Mouse (Mus musculus): Measurements from ENCODE around the gene Ccdc24. TPM values are rescaled to one million over a fixed set of nuclear protein-coding genes. Genes with fewer than 3 reads are reported as not detected.

Gene Ccdc24
- polyA plus RNA-seq, 1 experiment = 1.4 TPM

DNA sequence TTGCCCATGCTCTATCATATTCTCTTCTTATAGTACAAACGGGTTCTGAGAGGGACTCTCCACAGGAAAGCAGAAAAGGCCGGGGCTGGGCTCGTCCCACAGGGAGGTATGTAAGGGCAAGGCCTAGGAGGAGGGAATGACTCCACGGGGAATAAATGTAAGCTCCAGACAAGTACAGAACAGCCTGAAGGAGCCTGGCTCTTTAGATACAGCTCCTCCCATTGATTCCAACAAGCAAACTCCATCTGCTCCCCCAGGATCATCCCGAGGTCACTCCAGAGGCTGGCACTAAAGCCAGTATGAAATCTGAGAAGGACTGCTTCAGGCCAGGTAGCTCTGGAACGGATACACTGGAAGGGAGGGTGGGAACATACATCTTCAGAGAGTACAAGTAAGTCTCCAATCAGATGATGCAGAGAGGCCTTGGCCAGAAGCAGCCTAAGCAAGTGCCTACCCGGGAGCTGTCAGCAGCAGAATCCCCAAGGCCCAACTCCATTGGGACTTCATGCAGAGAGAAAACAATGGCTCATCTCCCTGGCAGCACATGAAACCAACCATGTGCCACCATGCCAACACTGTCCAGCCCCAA, 40.4 kb upstream of the Ccdc24 start:
- TF ChIP-seq CEBPB (IDR thresholded peaks at IDR 0.05; ENCODE audit: low read depth) = no peak
- TF ChIP-seq MYOG (IDR thresholded peaks at IDR 0.05; ENCODE audit: control insufficient read depth, extremely low read depth, insufficient read length) = no peak
- H3ac ChIP-seq (ENCODE audit: control insufficient read depth, insufficient read length, low read depth) = no peak overlapping the region
- no peak overlapping the region for H3K4me3 ChIP-seq (ENCODE audit: insufficient read depth, poor library complexity, severe bottlenecking)
- H3K79me2 ChIP-seq (ENCODE audit: control insufficient read depth, insufficient read depth) = peaks cover 70% of the 10 kb centered on the region
- no peaks in the 10 kb centered on the region for H3K27me3 ChIP-seq (ENCODE audit: control insufficient read depth, insufficient read depth, insufficient read length)
- peaks cover 33% of the 10 kb centered on the region for H3K36me3 ChIP-seq (ENCODE audit: control insufficient read depth, insufficient read depth)
- peaks cover 55% of the 10 kb centered on the region for H3K79me3 ChIP-seq (ENCODE audit: low read depth)

DNA sequence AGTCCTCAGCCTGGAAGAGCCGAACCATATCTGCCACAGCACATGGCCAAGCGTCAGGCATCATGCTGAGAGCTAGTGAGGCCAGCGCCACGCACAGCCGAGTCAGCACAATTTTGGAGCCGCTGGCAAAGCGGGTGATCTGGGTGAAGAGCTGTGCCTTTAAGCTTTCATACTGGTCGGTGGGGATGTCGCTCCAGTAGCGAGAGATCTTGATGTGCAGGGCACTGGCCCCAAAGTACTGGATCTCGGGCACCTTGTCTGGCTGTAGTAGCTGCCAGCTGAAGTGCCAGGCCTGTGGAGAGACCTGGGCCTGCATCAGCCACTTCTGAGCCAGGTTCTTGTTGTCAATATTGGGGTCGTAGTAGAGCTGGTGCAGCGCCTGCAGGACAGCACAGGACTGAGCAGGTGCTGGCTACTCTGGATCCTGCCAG, 39.8 kb upstream of the Ccdc24 start:
- TF ChIP-seq FOSL1 (IDR thresholded peaks at IDR 0.05; ENCODE audit: insufficient read depth, low read length, poor library complexity, severe bottlenecking) (no peak), USF1 (IDR thresholded peaks at IDR 0.05; ENCODE audit: low read depth) (no peak), MYOG (IDR thresholded peaks at IDR 0.05; ENCODE audit: control insufficient read depth, extremely low read depth, insufficient read length) (no peak), MYOD1 (IDR thresholded peaks at IDR 0.05; ENCODE audit: control insufficient read depth, insufficient read length, low read depth) (no peak), CEBPB (IDR thresholded peaks at IDR 0.05; ENCODE audit: low read depth) (no peak), CTCF (IDR thresholded peaks at IDR 0.05; ENCODE audit: control insufficient read depth, insufficient read depth, insufficient read length) (no peak), MAX (IDR thresholded peaks at IDR 0.05) (no peak)
- H3K79me3 ChIP-seq (ENCODE audit: low read depth) = peaks cover 58% of the 10 kb centered on the region
- H3ac ChIP-seq (ENCODE audit: control insufficient read depth, insufficient read length, low read depth) = no peak overlapping the region
- peaks cover 75% of the 10 kb centered on the region for H3K79me2 ChIP-seq (ENCODE audit: control insufficient read depth, insufficient read depth)
- no peak overlapping the region for H3K4me3 ChIP-seq (ENCODE audit: insufficient read depth, poor library complexity, severe bottlenecking)
- no peaks in the 10 kb centered on the region for H3K27me3 ChIP-seq (ENCODE audit: control insufficient read depth, insufficient read depth, insufficient read length)
- peaks cover 33% of the 10 kb centered on the region for H3K36me3 ChIP-seq (ENCODE audit: control insufficient read depth, insufficient read depth)

DNA sequence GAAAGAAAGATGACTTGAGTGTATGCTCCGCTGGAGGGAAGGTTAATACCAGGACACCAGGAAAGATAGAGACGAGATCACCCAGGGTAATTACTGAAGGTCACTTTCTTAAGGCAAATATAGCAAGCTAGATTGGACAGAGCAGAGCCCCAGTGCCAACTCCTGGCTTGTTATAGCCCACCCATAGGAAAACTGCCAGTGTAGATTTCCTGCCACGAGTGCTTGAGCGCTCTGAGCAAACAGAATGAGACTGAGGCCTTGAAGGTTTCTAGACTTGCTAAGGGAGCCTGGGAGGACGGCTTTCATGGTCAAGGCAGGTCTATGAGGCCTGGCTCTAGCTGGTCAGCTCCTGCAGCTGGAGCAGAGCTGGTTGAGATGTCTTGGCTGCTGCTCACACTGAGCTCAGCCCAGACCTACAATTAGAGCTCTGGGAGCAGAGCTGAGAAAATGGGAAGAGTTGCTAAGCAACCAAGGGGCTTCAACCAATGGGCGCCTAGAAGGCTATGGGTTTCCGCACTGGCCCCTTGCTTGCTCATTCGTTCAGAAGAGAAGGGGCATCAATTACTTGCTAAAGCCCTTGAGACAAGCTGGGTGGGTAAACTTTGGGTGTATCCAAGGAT, 36.6 kb upstream of the Ccdc24 start:
- peaks cover 50% of the 10 kb centered on the region for H3K36me3 ChIP-seq (ENCODE audit: control insufficient read depth, insufficient read depth)
- no peaks in the 10 kb centered on the region for H3K27me3 ChIP-seq (ENCODE audit: control insufficient read depth, insufficient read depth, insufficient read length)

DNA sequence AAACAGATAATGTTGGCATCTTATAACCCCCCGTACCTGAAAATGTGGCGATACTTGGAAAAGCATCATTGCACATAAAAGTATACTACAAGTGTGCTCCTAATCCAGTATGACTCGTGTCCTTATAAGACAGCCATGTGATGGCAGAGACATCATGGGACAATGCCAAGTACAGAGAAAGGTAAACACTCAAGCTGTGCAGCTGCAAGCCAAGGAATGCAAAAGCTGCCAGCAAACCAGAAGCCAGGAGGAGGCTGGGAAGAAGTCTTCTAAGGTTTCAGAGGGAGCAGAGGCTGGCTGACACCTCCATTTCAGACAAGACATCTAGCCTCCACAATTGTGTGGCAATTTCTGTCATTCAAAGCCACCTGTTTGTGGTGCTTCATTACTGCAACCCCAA, 33.8 kb upstream of the Ccdc24 start:
- TF ChIP-seq FOSL1 (IDR thresholded peaks at IDR 0.05; ENCODE audit: insufficient read depth, low read length, poor library complexity, severe bottlenecking) (no peak), MAX (IDR thresholded peaks at IDR 0.05) (no peak), MYOG (IDR thresholded peaks at IDR 0.05; ENCODE audit: control insufficient read depth, extremely low read depth, insufficient read length) (no peak), CEBPB (IDR thresholded peaks at IDR 0.05; ENCODE audit: low read depth) (no peak), MYOD1 (IDR thresholded peaks at IDR 0.05; ENCODE audit: control insufficient read depth, insufficient read length, low read depth) (no peak), CTCF (IDR thresholded peaks at IDR 0.05; ENCODE audit: control insufficient read depth, insufficient read depth, insufficient read length) (no peak), USF1 (IDR thresholded peaks at IDR 0.05; ENCODE audit: low read depth) (no peak)
- Histone ChIP-seq H3K27me3 (ENCODE audit: control insufficient read depth, insufficient read depth, insufficient read length) (no peaks in the 10 kb centered on the region), H3K79me2 (ENCODE audit: control insufficient read depth, insufficient read depth) (peaks cover 39% of the 10 kb centered on the region), H3K36me3 (ENCODE audit: control insufficient read depth, insufficient read depth) (peaks cover 67% of the 10 kb centered on the region), H3ac (ENCODE audit: control insufficient read depth, insufficient read length, low read depth) (no peak overlapping the region), H3K79me3 (ENCODE audit: low read depth) (peaks cover 29% of the 10 kb centered on the region), H3K4me3 (ENCODE audit: insufficient read depth, poor library complexity, severe bottlenecking) (no peak overlapping the region)

More for the DNA sequence above, 36.6 kb upstream of the Ccdc24 start:
- TF ChIP-seq USF1 (IDR thresholded peaks at IDR 0.05; ENCODE audit: low read depth) = no peak
- no peak for TF ChIP-seq MYOG (IDR thresholded peaks at IDR 0.05; ENCODE audit: control insufficient read depth, extremely low read depth, insufficient read length)
- TF ChIP-seq MYOD1 (IDR thresholded peaks at IDR 0.05; ENCODE audit: control insufficient read depth, insufficient read length, low read depth) = no peak
- no peak for TF ChIP-seq FOSL1 (IDR thresholded peaks at IDR 0.05; ENCODE audit: insufficient read depth, low read length, poor library complexity, severe bottlenecking)
- TF ChIP-seq CEBPB (IDR thresholded peaks at IDR 0.05; ENCODE audit: low read depth) = no peak
- no peak for TF ChIP-seq MAX (IDR thresholded peaks at IDR 0.05)
- no peak for TF ChIP-seq CTCF (IDR thresholded peaks at IDR 0.05; ENCODE audit: control insufficient read depth, insufficient read depth, insufficient read length)
- H3K79me2 ChIP-seq (ENCODE audit: control insufficient read depth, insufficient read depth) = peaks cover 66% of the 10 kb centered on the region
- no peak overlapping the region for H3K4me3 ChIP-seq (ENCODE audit: insufficient read depth, poor library complexity, severe bottlenecking)
- H3ac ChIP-seq (ENCODE audit: control insufficient read depth, insufficient read length, low read depth) = no peak overlapping the region
- H3K79me3 ChIP-seq (ENCODE audit: low read depth) = peaks cover 53% of the 10 kb centered on the region

DNA sequence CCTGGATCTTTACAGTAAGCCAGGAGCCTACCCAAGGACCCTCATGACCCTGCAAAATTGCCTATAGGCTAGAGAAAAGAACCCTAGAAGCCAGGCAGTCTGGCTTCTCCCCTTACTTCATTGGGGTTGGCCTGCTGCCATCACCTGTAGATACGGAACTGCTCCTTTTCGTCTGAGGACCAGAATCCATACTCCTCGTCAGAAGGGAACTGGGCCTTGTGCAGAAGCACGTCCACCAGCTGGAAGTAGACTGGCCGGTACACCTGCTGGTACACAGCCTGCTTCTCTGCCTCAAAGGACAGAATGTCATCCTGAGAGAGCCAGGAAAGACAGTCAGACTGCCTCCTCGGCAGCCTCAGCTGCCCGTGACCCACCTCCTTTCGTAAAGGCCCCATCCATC, 32.4 kb upstream of the Ccdc24 start:
- H3ac ChIP-seq (ENCODE audit: control insufficient read depth, insufficient read length, low read depth) = no peak overlapping the region
- peaks cover 18% of the 10 kb centered on the region for H3K79me3 ChIP-seq (ENCODE audit: low read depth)
- TF ChIP-seq USF1 (IDR thresholded peaks at IDR 0.05; ENCODE audit: low read depth) (no peak), MAX (IDR thresholded peaks at IDR 0.05) (no peak), FOSL1 (IDR thresholded peaks at IDR 0.05; ENCODE audit: insufficient read depth, low read length, poor library complexity, severe bottlenecking) (no peak), CEBPB (IDR thresholded peaks at IDR 0.05; ENCODE audit: low read depth) (no peak)
- H3K27me3 ChIP-seq (ENCODE audit: control insufficient read depth, insufficient read depth, insufficient read length) = no peaks in the 10 kb centered on the region
- no peak overlapping the region for H3K4me3 ChIP-seq (ENCODE audit: insufficient read depth, poor library complexity, severe bottlenecking)
- peaks cover 25% of the 10 kb centered on the region for H3K79me2 ChIP-seq (ENCODE audit: control insufficient read depth, insufficient read depth)
- H3K36me3 ChIP-seq (ENCODE audit: control insufficient read depth, insufficient read depth) = peaks cover 72% of the 10 kb centered on the region

DNA sequence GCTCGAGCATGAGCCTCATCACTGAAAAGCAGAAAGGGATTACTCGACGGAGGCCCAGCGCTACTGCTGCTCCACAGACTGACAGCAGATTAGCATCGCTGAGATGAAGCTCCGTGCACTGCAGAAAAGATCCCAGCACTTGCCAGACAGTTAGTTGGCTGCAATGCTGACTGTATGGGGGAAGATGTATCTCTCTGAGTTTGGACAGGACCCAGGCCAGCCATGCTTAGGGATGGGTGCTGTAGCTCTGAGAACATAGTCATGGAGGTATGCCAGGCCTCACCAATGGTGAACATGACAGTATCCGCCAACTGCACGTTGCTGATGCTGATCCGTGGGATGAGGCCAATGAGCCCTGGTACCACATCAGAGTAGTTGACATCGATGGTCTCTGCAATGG, 31.7 kb upstream of the Ccdc24 start:
- Histone ChIP-seq H3K79me2 (ENCODE audit: control insufficient read depth, insufficient read depth) (peaks cover 18% of the 10 kb centered on the region), H3K36me3 (ENCODE audit: control insufficient read depth, insufficient read depth) (peaks cover 76% of the 10 kb centered on the region), H3ac (ENCODE audit: control insufficient read depth, insufficient read length, low read depth) (no peak overlapping the region), H3K27me3 (ENCODE audit: control insufficient read depth, insufficient read depth, insufficient read length) (no peaks in the 10 kb centered on the region), H3K79me3 (ENCODE audit: low read depth) (peaks cover 13% of the 10 kb centered on the region), H3K4me3 (ENCODE audit: insufficient read depth, poor library complexity, severe bottlenecking) (no peak overlapping the region)
- no peak for TF ChIP-seq MYOD1 (IDR thresholded peaks at IDR 0.05; ENCODE audit: control insufficient read depth, insufficient read length, low read depth)
- TF ChIP-seq MAX (IDR thresholded peaks at IDR 0.05) = no peak
- no peak for TF ChIP-seq CEBPB (IDR thresholded peaks at IDR 0.05; ENCODE audit: low read depth)
- no peak for TF ChIP-seq FOSL1 (IDR thresholded peaks at IDR 0.05; ENCODE audit: insufficient read depth, low read length, poor library complexity, severe bottlenecking)
- TF ChIP-seq USF1 (IDR thresholded peaks at IDR 0.05; ENCODE audit: low read depth) = no peak
- no peak for TF ChIP-seq MYOG (IDR thresholded peaks at IDR 0.05; ENCODE audit: control insufficient read depth, extremely low read depth, insufficient read length)

Measured in C2C12 (cell line).